In genomic region chr10:17930445-17931083, GRCm38 (mm10) we compare ENCODE assay signal across 7 mouse cellular contexts. TPM values are rescaled to one million over a fixed set of nuclear protein-coding genes. Genes with fewer than 3 reads are reported as not detected.
A peak's percentile ranks its signal among the peaks of the same experiment; 100 is the strongest.
DNase-seq lines count a peak whose midpoint lies in the region; ATAC-seq lines count a peak whose summit lies in the region.

No protein-coding gene starts in this region.

- no peak for DNase-seq in liver, embryonic 11.5 days (ENCODE audit: low spot score)
- peak; percentile 67 for DNase-seq in adrenal gland, postnatal 10 days
- peak; percentile 56 to 76 for DNase-seq in cerebellum, postnatal 14 days
- DNase-seq in urinary bladder, adult 18-20 months (ENCODE audit: low spot score in 2 of 2): no peak
- no peak for DNase-seq in gastrocnemius, adult 8-10 months (ENCODE audit: low spot score in 2 of 2)

- 32% methylated on average over 6 of the region's 6 CpGs for WGBS in liver, embryonic 16.5 days (ENCODE audit: insufficient replicate concordance)
- 48% methylated on average over 6 of the region's 6 CpGs for WGBS in liver, embryonic 11.5 days
- 16% methylated on average over 6 of the region's 6 CpGs for WGBS in intestine, embryonic 16.5 days

- no peak overlapping the region for H3K4me2 ChIP-seq in liver, embryonic 16.5 days (ENCODE audit: low read depth, low read length)
- H3K4me2 ChIP-seq in liver, embryonic 11.5 days: no peak overlapping the region
- H3K4me2 ChIP-seq in intestine, embryonic 16.5 days (ENCODE audit: low read depth, low read length): no peak overlapping the region

- ATAC-seq in liver, embryonic 16.5 days (ENCODE audit: low read depth): peak; percentile 39; the same call in 1 of the 2 replicates
- ATAC-seq in liver, embryonic 11.5 days (replicated peaks; ENCODE audit: low FRiP score): no peak
- peak; percentile 96 for ATAC-seq in intestine, embryonic 16.5 days

- no peaks in the 10 kb centered on the region for H3K27me3 ChIP-seq in liver, embryonic 16.5 days (ENCODE audit: control insufficient read depth, insufficient read depth, low read depth, low read length)
- H3K27me3 ChIP-seq in liver, embryonic 11.5 days (replicated peaks; ENCODE audit: control insufficient read depth, insufficient read depth, low read length): no peaks in the 10 kb centered on the region
- no peaks in the 10 kb centered on the region for H3K27me3 ChIP-seq in intestine, embryonic 16.5 days (replicated peaks; ENCODE audit: control insufficient read depth, insufficient read depth, low read length)

- H3K9me3 ChIP-seq in liver, embryonic 16.5 days (replicated peaks; ENCODE audit: control insufficient read depth, low read length): no peaks in the 10 kb centered on the region
- H3K9me3 ChIP-seq in liver, embryonic 11.5 days (ENCODE audit: control insufficient read depth, low read length): no peaks in the 10 kb centered on the region
- no peaks in the 10 kb centered on the region for H3K9me3 ChIP-seq in intestine, embryonic 16.5 days (ENCODE audit: control insufficient read depth, low read length)

- no peak overlapping the region for H3K9ac ChIP-seq in liver, embryonic 16.5 days (ENCODE audit: low read depth, low read length)
- H3K9ac ChIP-seq in liver, embryonic 11.5 days (ENCODE audit: low read depth, low read length): no peak overlapping the region
- H3K9ac ChIP-seq in intestine, embryonic 16.5 days (ENCODE audit: low read depth, low read length): no peak overlapping the region

- H3K27ac ChIP-seq in liver, embryonic 16.5 days (ENCODE audit: low read length): no peak overlapping the region
- H3K27ac ChIP-seq in liver, embryonic 11.5 days (ENCODE audit: low read depth, low read length): no peak overlapping the region
- 0 out of 2 replicates have a peak overlapping the region, but pooled peaks have one; percentile 2 for H3K27ac ChIP-seq in intestine, embryonic 16.5 days (ENCODE audit: low read length)

- peaks cover 6% of the 10 kb centered on the region; the same call in 1 of the 2 replicates for H3K4me1 ChIP-seq in liver, embryonic 16.5 days (ENCODE audit: control insufficient read depth, low read depth, low read length)
- H3K4me1 ChIP-seq in liver, embryonic 11.5 days (replicated peaks; ENCODE audit: control insufficient read depth, insufficient read depth, low read length): peaks cover 7% of the 10 kb centered on the region
- peaks cover 14% of the 10 kb centered on the region for H3K4me1 ChIP-seq in intestine, embryonic 16.5 days (ENCODE audit: control insufficient read depth, insufficient read depth, low read length)

- no peak overlapping the region for H3K4me3 ChIP-seq in liver, embryonic 16.5 days (ENCODE audit: low read depth, low read length)
- H3K4me3 ChIP-seq in liver, embryonic 11.5 days (ENCODE audit: low read depth, low read length): no peak overlapping the region
- no peak overlapping the region for H3K4me3 ChIP-seq in intestine, embryonic 16.5 days (ENCODE audit: low read length)

- H3K36me3 ChIP-seq in liver, embryonic 16.5 days (ENCODE audit: control insufficient read depth, insufficient read depth): no peaks in the 10 kb centered on the region
- no peaks in the 10 kb centered on the region for H3K36me3 ChIP-seq in liver, embryonic 11.5 days (ENCODE audit: control insufficient read depth, insufficient read depth, low read length)
- H3K36me3 ChIP-seq in intestine, embryonic 16.5 days (ENCODE audit: control insufficient read depth, insufficient read depth, low read length): no peaks in the 10 kb centered on the region

RNA-seq across cellular contexts. Expression of gene Heca, which starts 17.3 kb away (rescaled TPM):
- polyA plus RNA-seq in liver, embryonic 16.5 days (2015; fragmentation: Nextera tagmentation; extraction: Ambion mirVana): 2.0 and 2.7 TPM in 2 replicates
- 4.3 and 5.6 TPM in 2 replicates for polyA plus RNA-seq in liver, embryonic 11.5 days (2014; fragmentation: Nextera tagmentation; extraction: Ambion mirVana)
- 10 to 100 TPM; 31.8 to 35.7 TPM for total RNA-seq in adrenal gland, postnatal 10 days (2021)
- 2.6 and 2.7 TPM in 2 replicates for polyA plus RNA-seq in intestine, embryonic 16.5 days (2015; fragmentation: Nextera tagmentation; extraction: Ambion mirVana)
- 10 to 100 TPM; 17.4 to 22.7 (median 20.4) TPM for total RNA-seq in gastrocnemius, adult 8-10 months (2022)

Comparison
In these comparisons a context has a peak if more than half of its experiments do, and no peak if none do; other contexts are left out.
1. DNase-seq: peak in adrenal gland, postnatal 10 days (single experiment) and cerebellum, postnatal 14 days (2 of 2); none in liver, embryonic 11.5 days (single experiment), urinary bladder, adult 18-20 months (0 of 2) and gastrocnemius, adult 8-10 months (0 of 2).